Mouse (Mus musculus) cerebellum, adult 9-11 months (tissue): ENCODE results near the gene Serpinb9d.
"Not testable (repeated sequence)": the region's sequence is repeated elsewhere in the genome, so short reads cannot be mapped to it uniquely, and the experiment has no call there.

ENCODE experiments used
- DNase-seq: peaks from one replicate; pipeline ENCODE4 v3.0.0; 2022

Gene Serpinb9d

GRCm38 (mm10) chr13:33192659-33193058, at the start of gene Serpinb9d:
Gene Serpinb9d (plus strand): TSS chr13:33192959.
- no peak for DNase-seq

- no peak for DNase-seq
Measured at GRCm38 (mm10) chr13:33159642-33160041, 33.1 kb upstream of the Serpinb9d start, which contains the start of gene Serpinb9c. Gene Serpinb9c (minus strand): TSS chr13:33159742.

- not testable (repeated sequence) for DNase-seq
Measured at GRCm38 (mm10) chr13:33190486-33190885, 2.3 kb upstream of the Serpinb9d start.

GRCm38 (mm10) chr13:33199740-33200139, 7.0 kb downstream of the Serpinb9d start:
- DNase-seq: no peak

GRCm38 (mm10) chr13:33249312-33249711, 56.6 kb downstream of the Serpinb9d start, which contains the start of gene Serpinb9e:
Gene Serpinb9e (plus strand): TSS chr13:33249612.
- not testable (repeated sequence) for DNase-seq
